Mouse (Mus musculus) kidney, adult 2 months (tissue): ENCODE measurements at regions not wholly inside any gene's neighbourhood (a gene's known extent, or its start where the extent isn't known, plus 50 kb on each side); places are given as distances from the start of the nearest gene placed in this dataset.

Experiments
- DNase-seq: peaks from one replicate; pipeline ENCODE4 v3.0.0; 2021
- H3K27ac ChIP-seq: fragments of 200-500 bp; 2 replicates; pipeline ENCODE4 v1.5.1; 2012; ENCODE audit warnings: low read depth, low read length, control low read depth, inconsistent platforms; ENCODE audit not compliant: insufficient read depth
- H3K27me3 ChIP-seq: fragments of 200-500 bp; replicated peaks from 2 replicates; pipeline ENCODE4 v1.6.1; 2012; ENCODE audit warnings: mild to moderate bottlenecking, moderate library complexity, low read length, inconsistent platforms; ENCODE audit not compliant: control insufficient read depth, insufficient read depth
- H3K36me3 ChIP-seq: fragments of 200-500 bp; 2 replicates; pipeline ENCODE4 v1.6.1; 2012; ENCODE audit warnings: mild to moderate bottlenecking, moderate library complexity, low read length, inconsistent platforms; ENCODE audit not compliant: control insufficient read depth, insufficient read depth
- H3K4me1 ChIP-seq: fragments of 200-500 bp; 2 replicates; pipeline ENCODE4 v1.6.1; 2011; ENCODE audit warnings: low read length; ENCODE audit not compliant: control insufficient read depth, insufficient read depth
- H3K4me3 ChIP-seq: fragments of 200-500 bp; 2 replicates; pipeline ENCODE4 v1.5.1; 2011; ENCODE audit warnings: mild to moderate bottlenecking, low read depth, low read length, control low read depth; ENCODE audit not compliant: insufficient read depth
- CTCF ChIP-seq: fragments of 200-500 bp; conservative IDR thresholded peaks from 2 replicates; pipeline ENCODE4 v1.5.1; 2011; ENCODE audit warnings: low read depth, mild to moderate bottlenecking, control low read depth, low read length, moderate library complexity, mixed read lengths; ENCODE audit not compliant: insufficient read depth, insufficient read length
- POLR2A ChIP-seq: fragments of 200-500 bp; IDR thresholded peaks from one replicate; pipeline ENCODE4 v1.6.1; 2011; ENCODE audit warnings: low read depth, low read length, control low read depth
- WGBS: fragments of 180-500 bp; shearing (Covaris S2); methylation state at CpG from one replicate; pipeline ENCODE4 v1.1.7; 2018; 5-methylcytosine and 5-hydroxymethylcytosine counted together

GRCm38 (mm10) chr3:110700122-110700521 lies 449.3 kb upstream of the Prmt6 start:
- Histone ChIP-seq H3K27me3 (no peaks in the 10 kb centered on the region), H3K4me3 (no peak overlapping the region), H3K4me1 (no peaks in the 10 kb centered on the region), H3K36me3 (no peaks in the 10 kb centered on the region), H3K27ac (no peak overlapping the region)
- 59% methylated on average over 4 of the region's 4 CpGs for WGBS
- TF ChIP-seq CTCF (no peak), POLR2A (no peak)
- DNase-seq: no peak

GRCm38 (mm10) chr3:110667525-110668005 lies 416.8 kb upstream of the Prmt6 start:
- WGBS: 59% methylated on average over 7 of the region's 7 CpGs
- H3K36me3 ChIP-seq: no peaks in the 10 kb centered on the region

GRCm38 (mm10) chr3:110666992-110667391 lies 416.2 kb upstream of the Prmt6 start:
- H3K27ac ChIP-seq: no peak overlapping the region
- WGBS: 77% methylated on average over 2 of the region's 2 CpGs
- no peaks in the 10 kb centered on the region for H3K36me3 ChIP-seq
- H3K4me3 ChIP-seq: no peak overlapping the region
- no peaks in the 10 kb centered on the region for H3K4me1 ChIP-seq
- DNase-seq: no peak
- H3K27me3 ChIP-seq: no peaks in the 10 kb centered on the region
- TF ChIP-seq POLR2A (no peak), CTCF (no peak)

More at GRCm38 (mm10) chr3:110667525-110668005, 416.8 kb upstream of the Prmt6 start:
- TF ChIP-seq CTCF (no peak), POLR2A (no peak)
- no peak overlapping the region for H3K27ac ChIP-seq
- H3K27me3 ChIP-seq: no peaks in the 10 kb centered on the region
- H3K4me1 ChIP-seq: no peaks in the 10 kb centered on the region
- DNase-seq: no peak
- no peak overlapping the region for H3K4me3 ChIP-seq

- no peaks in the 10 kb centered on the region for H3K4me1 ChIP-seq
- no peak overlapping the region for H3K4me3 ChIP-seq
- no peak overlapping the region for H3K27ac ChIP-seq
- no peak for DNase-seq
- no peaks in the 10 kb centered on the region for H3K36me3 ChIP-seq
- TF ChIP-seq CTCF (no peak), POLR2A (no peak)
- WGBS: 76% methylated on average over 4 of the region's 4 CpGs
- no peaks in the 10 kb centered on the region for H3K27me3 ChIP-seq
These were observed 406.8 kb upstream of the Prmt6 start for GRCm38 (mm10) chr3:110657495-110658105.

- Histone ChIP-seq H3K27ac (no peak overlapping the region), H3K36me3 (no peaks in the 10 kb centered on the region), H3K4me1 (no peaks in the 10 kb centered on the region), H3K27me3 (no peaks in the 10 kb centered on the region), H3K4me3 (no peak overlapping the region)
- 59% methylated on average over 3 of the region's 3 CpGs for WGBS
- DNase-seq: no peak
- TF ChIP-seq POLR2A (no peak), CTCF (no peak)
These were observed 375.5 kb upstream of the Prmt6 start for GRCm38 (mm10) chr3:110626326-110626725.

- 43% methylated on average over 4 of the region's 4 CpGs for WGBS
- DNase-seq: peak; percentile 56
- H3K36me3 ChIP-seq: no peaks in the 10 kb centered on the region
- no peaks in the 10 kb centered on the region for H3K4me1 ChIP-seq
- H3K27ac ChIP-seq: no peak overlapping the region
- TF ChIP-seq CTCF (no peak), POLR2A (no peak)
- no peak overlapping the region for H3K4me3 ChIP-seq
- no peaks in the 10 kb centered on the region for H3K27me3 ChIP-seq
These were observed 348.5 kb upstream of the Prmt6 start for GRCm38 (mm10) chr3:110599175-110599853.

GRCm38 (mm10) chr3:110582766-110583165 lies 332.0 kb upstream of the Prmt6 start:
- H3K27ac ChIP-seq: peak overlapping the region; percentile 84
- peak; percentile 63 for DNase-seq

More at GRCm38 (mm10) chr3:110582766-110583165, 332.0 kb upstream of the Prmt6 start:
- no peak for TF ChIP-seq CTCF
- no peak for TF ChIP-seq POLR2A
- Histone ChIP-seq H3K4me1 (peaks cover 2% of the 10 kb centered on the region; the same call in 1 of the 2 replicates), H3K4me3 (no peak overlapping the region), H3K36me3 (no peaks in the 10 kb centered on the region), H3K27me3 (no peaks in the 10 kb centered on the region)
- 19% methylated on average over 2 of the region's 2 CpGs for WGBS
